Mouse (Mus musculus) gastrocnemius, adult 8-10 months (tissue): ENCODE results near the gene Ghsr. TPM values are rescaled to one million over a fixed set of nuclear protein-coding genes. Genes with fewer than 3 reads are reported as not detected.

Experiments
- DNase-seq, 2 experiments: peaks; one replicate each; pipeline ENCODE4 v3.0.0; 2022; ENCODE audit warnings: low spot score in 2 of 2
- total RNA-seq, 4 experiments: library from RNA; stranded (reverse); gene quantifications; 2 replicates each; pipeline ENCODE4 v1.2.4; 2022

Ghsr gene
- total RNA-seq, 4 experiments from 2014 or later = not detected

DNA sequence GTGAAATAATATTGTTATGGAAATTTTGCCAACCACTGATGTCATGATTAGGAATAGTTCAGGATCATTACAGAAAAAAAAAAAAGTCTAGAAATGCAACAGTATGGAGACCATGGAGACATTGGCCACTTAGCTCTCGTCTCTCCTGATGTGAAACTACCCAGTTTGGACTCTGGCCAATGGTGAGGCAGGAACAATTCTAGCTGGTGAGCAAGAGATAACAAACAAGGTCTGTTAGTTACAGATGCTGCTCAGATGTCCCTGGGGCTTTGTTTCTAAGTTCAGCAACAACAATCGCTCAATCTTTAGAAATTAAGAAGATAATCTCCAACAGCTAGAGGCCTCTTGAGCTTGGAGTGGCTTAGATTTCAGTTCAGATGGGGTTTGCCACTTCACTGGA is 37.4 kb downstream of the Ghsr start:
- DNase-seq = no peak

DNA sequence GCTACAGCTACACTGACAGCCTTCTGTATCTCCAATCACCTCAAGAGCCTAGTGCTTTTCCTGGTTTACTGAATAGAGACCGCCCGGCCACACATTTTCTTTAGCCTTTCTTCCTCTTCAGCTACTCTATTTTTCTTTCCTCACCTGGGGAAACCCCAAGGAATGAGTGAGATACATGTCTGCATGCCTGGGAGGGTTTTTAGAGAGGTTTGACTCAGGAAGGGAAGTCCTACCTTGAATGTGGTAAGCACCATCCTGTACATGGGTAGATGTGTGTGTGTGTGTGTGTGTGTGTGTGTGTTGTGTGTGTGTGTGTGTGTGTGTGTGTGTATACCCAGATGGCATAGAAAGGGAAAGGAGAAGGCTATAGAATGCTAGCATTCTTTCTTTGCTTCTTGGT is 40.1 kb downstream of the Ghsr start:
- DNase-seq = no peak

DNA sequence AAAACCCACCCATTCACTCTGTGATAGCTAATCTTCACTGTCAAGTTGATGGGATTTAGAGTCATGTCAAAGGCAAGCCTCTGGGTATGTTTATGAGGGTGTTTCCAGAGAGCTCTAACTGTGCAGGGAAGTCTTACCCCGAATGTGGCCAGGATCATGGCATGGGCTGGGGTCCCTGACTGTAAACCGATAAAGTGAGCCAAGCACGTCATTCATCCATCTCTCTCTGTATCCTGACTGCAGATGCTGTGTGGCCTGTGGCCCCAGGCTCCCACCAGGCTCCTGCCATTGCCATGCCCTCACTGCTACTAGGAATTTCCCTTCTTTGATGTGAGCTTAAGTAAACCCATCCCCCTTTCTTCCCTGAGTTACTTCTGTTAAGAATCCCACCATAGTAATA is 42.4 kb downstream of the Ghsr start:
- no peak for DNase-seq

DNA sequence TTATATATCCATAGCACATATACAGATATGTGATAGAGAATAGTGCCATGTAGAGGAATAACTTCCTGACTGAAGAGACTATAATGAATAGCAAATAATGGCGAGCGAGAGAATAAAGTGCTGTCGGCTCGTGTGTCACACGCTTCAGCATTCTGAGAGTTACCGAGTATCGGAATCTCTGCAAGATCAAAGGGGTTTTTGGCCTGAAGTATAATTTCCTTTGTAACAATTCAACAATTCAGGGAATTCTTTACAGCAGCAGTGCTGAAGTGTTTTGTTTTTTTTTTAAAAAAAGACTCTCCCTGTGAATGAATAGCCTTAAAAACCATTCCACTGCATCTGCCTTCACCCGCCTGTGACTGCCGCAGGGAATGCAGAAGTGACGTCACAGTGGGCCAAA is 45.6 kb downstream of the Ghsr start:
- DNase-seq = no peak

DNA sequence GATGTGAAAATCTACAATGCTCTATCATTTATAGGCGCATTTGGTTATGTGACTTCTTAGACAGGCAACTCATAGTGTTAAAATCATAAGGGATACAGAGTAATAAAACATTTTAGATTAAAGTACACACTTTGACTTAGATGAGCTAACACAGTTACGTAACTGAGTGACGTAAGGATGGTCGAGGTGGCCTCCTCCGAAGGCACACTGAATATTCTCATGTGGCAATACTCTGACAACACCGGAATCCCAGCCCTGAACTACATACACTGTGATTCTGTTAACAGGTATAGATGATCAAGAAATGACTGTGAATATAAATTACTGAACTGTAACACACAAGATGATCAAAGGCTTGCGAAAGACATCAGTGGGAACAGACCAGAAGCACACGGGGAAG is 47.5 kb downstream of the Ghsr start:
- DNase-seq = no peak

DNA sequence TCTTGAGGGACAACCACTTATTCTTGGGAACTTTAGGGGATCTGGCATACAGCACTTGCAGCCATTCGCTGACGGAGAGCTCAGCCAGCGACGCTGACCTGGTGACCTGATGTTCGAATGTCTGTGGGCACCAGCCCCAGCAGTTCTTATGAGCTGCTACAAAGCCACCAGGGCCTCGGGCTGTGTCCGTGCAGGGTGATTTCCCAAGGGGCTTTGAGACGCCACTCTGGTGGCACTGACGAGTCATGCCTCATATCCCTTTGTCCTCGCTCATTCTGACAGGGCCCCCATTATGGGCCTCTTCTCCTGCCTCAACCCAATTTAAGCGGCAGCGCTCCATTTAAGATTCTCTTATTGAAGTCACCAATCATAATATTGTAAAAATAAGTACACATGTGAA is 50.8 kb downstream of the Ghsr start:
- no peak for DNase-seq

DNA sequence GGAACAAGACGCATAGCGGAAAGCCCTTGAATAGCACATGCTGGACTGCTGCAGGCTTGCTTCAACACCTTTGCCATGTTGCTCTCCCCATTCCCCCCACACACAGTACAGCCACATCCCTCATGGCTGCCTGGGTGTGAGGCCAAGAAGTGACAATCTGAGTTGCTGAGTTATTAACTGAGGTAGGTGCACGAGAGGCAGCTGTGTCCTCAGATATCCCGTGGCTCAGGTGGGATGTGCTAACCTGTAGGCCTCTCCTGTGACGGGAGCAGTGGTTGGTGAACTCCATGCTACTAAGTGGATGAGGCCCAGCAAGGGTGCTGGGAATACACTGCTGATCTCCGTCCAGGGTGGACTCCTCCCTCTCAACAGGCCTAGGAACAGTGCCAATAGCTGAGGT is 51.4 kb downstream of the Ghsr start:
- no peak for DNase-seq

DNA sequence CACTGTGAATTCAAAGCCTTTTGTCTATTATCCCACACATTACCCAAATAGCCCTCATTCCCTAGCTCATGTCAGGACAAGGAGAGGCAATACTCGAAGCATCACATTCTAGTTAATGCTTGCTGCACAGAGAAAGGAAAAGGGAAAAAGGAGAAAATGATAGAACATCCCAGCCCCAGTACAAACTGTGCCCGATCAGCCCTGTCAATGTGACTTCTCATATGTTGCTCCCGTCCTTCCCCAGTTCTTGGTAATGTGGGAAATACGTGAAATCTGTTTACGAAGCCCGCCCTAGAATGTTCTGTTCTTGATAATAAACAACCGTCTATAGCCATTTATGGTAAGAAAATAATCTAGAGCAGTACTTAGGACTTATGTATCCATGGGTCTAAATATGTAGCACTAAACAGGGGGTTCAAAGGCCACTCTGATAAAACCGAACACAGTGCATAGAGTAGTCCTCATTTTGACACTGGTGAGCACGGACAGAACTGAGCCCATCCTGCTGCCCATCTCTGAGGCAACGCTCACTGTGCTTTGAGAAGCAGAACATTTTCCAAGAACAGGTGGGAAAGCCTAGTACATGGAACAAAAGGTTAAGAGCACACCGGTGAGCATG is 53.0 kb downstream of the Ghsr start:
- no peak for DNase-seq

DNA sequence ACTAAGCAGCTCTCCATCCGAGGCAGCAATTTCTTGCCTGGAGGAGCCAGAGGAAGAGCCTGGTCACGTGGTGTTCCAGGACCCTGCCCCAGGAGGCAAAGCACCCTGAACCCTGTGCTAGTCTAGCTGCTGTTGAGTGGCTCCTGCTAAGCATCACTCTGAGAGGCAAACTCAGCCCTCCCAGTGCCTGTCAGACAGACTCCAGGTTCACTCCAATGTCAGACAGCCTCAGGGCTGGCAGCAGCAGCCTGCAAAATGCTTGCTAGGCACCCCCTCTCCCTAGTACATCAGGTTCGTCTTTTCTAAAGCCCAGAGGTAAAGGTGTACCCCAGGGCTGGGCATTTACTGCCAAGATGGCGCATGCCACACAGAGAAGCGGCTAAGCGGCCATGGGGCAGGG is 56.3 kb downstream of the Ghsr start:
- DNase-seq = no peak

Other genes starting within 250 kb of the Ghsr start
- gene Ect2, start 217.5 kb upstream of the Ghsr start, total RNA-seq = under 1 TPM in 3 of 4 experiments, not detected in 1; 0.18 to 0.83 (median 0.22) TPM
- 10 to 100 TPM; 13.8 to 19.7 (median 17.4) TPM for gene Nceh1, start 188.4 kb upstream of the Ghsr start, total RNA-seq
- 1 to 10 TPM; 5.5 to 7.8 (median 6.5) TPM for gene Tnfsf10, start 54.3 kb upstream of the Ghsr start, total RNA-seq